Mouse (Mus musculus): ENCODE results near the gene Dbnl.

DNA sequence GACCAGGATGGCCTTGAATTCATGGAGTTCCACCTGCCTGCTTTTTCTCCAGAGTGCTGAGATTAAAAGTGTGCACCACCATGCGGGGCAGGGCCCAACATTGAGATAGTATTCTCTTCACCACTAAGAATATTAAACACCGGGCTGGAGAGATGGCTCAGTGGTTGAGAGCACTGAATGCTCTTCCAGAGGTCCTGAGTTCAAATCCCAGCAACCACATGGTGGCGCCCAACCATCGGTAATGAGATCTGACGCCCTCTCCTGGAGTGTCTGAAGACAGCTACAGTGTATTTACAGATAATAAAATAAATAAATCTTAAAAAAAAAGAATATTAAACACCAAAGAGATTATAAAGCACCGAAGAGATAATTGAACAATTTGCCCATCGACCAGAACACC, 46.2 kb upstream of the Dbnl start:
- TF ChIP-seq CTCF (IDR thresholded peaks at IDR 0.05; ENCODE audit: low read depth, low read length) (peak; percentile 80), POLR2A (IDR thresholded peaks at IDR 0.05; ENCODE audit: borderline replicate concordance, low read depth, low read length) (no peak)

All from bone marrow macrophage, adult 2 months (primary cell).